Mouse (Mus musculus) CH12.LX (cell line): Measurements from ENCODE around the gene Tshz2.

Experiments used
- CHD2 ChIP-seq: IDR thresholded peaks from 2 replicates; pipeline ENCODE4 v1.6.1; 2011; ENCODE audit warnings: low read length, improper control_type of control experiment
- HCFC1 ChIP-seq: IDR thresholded peaks from 2 replicates; pipeline ENCODE4 v1.6.1; 2012; ENCODE audit warnings: low read depth, mild to moderate bottlenecking, inconsistent platforms, low read length, improper control_type of control experiment
- MYC ChIP-seq: IDR thresholded peaks from 2 replicates; pipeline ENCODE4 v1.6.1; 2011; ENCODE audit warnings: low read depth, mild to moderate bottlenecking, improper control_type of control experiment, low read length
- POLR2A ChIP-seq: IDR thresholded peaks from 2 replicates; pipeline ENCODE4 v1.6.1; 2011; ENCODE audit warnings: low read depth, mild to moderate bottlenecking, improper control_type of control experiment, low read length
- TBP ChIP-seq: conservative IDR thresholded peaks from 2 replicates; pipeline ENCODE4 v1.6.1; 2011; ENCODE audit warnings: low read depth, low read length, improper control_type of control experiment

GRCm38 (mm10) chr2:169728651-169729280 is 96.0 kb downstream of the Tshz2 start:
- TF ChIP-seq CHD2, result no peak
- TF ChIP-seq HCFC1, result no peak
- TF ChIP-seq TBP, result no peak
- TF ChIP-seq MYC, result no peak
- no peak for TF ChIP-seq POLR2A
